Mouse (Mus musculus): ENCODE data around the gene Usp44. TPM values are rescaled to one million over a fixed set of nuclear protein-coding genes. Genes with fewer than 3 reads are reported as not detected.

Usp44 gene
- total RNA-seq, 2 experiments from 2014 or later: 0.46 to 0.49 TPM

- DNase-seq: no peak
Observed at GRCm38 (mm10) chr10:93855126-93855525, 23.8 kb downstream of the Usp44 start.

GRCm38 (mm10) chr10:93856095-93856494 lies 24.7 kb downstream of the Usp44 start:
- DNase-seq: no peak

- DNase-seq: no peak
Observed at GRCm38 (mm10) chr10:93868401-93868800, 37.0 kb downstream of the Usp44 start.

GRCm38 (mm10) chr10:93868886-93869285 lies 37.5 kb downstream of the Usp44 start:
- no peak for DNase-seq

- DNase-seq: no peak
Observed at GRCm38 (mm10) chr10:93876772-93877171, 45.4 kb downstream of the Usp44 start.

GRCm38 (mm10) chr10:93878732-93879131 lies 47.4 kb downstream of the Usp44 start:
- no peak for DNase-seq

GRCm38 (mm10) chr10:93881918-93882317 lies 50.6 kb downstream of the Usp44 start:
- DNase-seq: no peak

GRCm38 (mm10) chr10:93882738-93883364 lies 51.5 kb downstream of the Usp44 start:
- no peak for DNase-seq

GRCm38 (mm10) chr10:93885839-93886477 lies 54.6 kb downstream of the Usp44 start:
- DNase-seq: no peak

- DNase-seq: no peak
Observed at GRCm38 (mm10) chr10:93888590-93888934, 57.2 kb downstream of the Usp44 start.

- peak; percentile 51 for DNase-seq
Observed at GRCm38 (mm10) chr10:93888935-93889578, 57.7 kb downstream of the Usp44 start.

- peak; percentile 82 for DNase-seq
Observed at GRCm38 (mm10) chr10:93889579-93889950, 58.2 kb downstream of the Usp44 start.

- DNase-seq: no peak
Observed at GRCm38 (mm10) chr10:93889976-93890375, 58.6 kb downstream of the Usp44 start.

GRCm38 (mm10) chr10:93890565-93890964 lies 59.2 kb downstream of the Usp44 start:
- no peak for DNase-seq

GRCm38 (mm10) chr10:93891031-93891430 lies 59.7 kb downstream of the Usp44 start:
- DNase-seq: no peak

GRCm38 (mm10) chr10:93892551-93892950 lies 61.2 kb downstream of the Usp44 start:
- no peak for DNase-seq

GRCm38 (mm10) chr10:93897043-93897646 lies 65.8 kb downstream of the Usp44 start, which contains the start of gene Metap2:
Gene Metap2, minus strand, starts transcription at chr10:93897093.
- no peak for DNase-seq

- DNase-seq: no peak
Observed at GRCm38 (mm10) chr10:93899303-93899702, 67.9 kb downstream of the Usp44 start.

GRCm38 (mm10) chr10:93899907-93900306 lies 68.6 kb downstream of the Usp44 start:
- DNase-seq: no peak

- DNase-seq: no peak
Observed at GRCm38 (mm10) chr10:93907376-93907775, 76.0 kb downstream of the Usp44 start.
